Mouse (Mus musculus): ENCODE results near the gene Spata20.

Gene Spata20

DNA sequence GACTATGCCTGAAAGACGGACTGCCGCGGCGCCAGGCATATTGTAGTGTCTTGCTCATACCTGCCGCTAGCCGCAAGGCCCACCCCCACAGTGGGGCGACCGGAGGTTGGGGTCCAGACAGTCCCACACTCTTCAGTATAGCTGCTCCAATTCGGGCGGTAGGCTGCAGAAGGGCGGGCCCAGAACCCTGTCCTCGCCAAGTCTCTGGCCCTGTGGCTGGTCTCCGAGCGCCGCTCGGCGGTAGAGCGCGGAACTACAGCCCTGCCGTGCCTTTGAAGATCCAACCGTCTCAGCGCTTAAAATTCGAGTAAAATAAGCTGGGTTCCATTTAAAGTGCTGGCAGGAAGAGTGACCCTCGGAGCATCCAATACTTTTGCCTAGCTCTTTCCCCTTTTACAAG is at the start of gene Spata20:
Spata20 (minus strand) TSS at position 179 of the 400 bp plus-strand sequence.
- peak; percentile 22 to 58 for DNase-seq

DNA sequence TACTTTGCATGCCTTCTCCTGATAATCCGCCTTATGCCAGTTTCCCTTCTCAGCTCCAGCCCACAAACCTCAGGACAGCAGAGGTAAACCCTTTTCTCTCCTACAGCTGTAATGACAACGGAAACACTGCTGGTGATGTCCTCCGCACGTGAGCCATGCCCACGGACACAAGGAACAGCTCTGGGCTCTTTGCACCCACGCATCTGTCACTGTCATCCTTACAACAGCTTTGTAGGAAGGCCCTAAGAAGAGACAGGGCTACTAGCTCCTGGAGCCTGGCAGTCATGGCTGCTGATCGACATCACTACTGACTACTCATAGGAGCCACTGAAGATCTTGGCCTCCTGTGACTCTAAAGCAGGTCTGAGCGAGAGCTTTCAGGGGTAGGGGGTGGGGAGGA is 47.2 kb upstream of the Spata20 start:
- no peak for DNase-seq

DNA sequence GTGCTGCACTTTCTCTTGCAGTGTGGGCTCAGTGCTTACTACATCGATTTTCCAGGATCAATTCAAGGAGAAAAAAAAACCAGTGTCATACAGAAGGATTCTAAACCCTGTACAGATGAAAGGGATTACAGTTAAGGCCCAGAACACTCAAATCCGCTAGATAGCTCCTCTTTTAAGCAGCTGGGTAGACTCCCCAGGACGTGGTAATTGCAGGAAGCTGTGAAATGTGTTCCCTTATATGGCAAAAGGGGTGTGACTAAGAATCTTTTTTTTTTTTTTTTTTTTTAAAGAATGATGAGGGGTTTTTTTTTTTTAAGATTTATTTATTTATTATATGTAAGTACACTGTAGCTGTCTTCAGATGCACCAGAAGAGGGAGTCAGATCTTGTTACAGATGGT is 42.9 kb upstream of the Spata20 start:
- DNase-seq = no peak

DNA sequence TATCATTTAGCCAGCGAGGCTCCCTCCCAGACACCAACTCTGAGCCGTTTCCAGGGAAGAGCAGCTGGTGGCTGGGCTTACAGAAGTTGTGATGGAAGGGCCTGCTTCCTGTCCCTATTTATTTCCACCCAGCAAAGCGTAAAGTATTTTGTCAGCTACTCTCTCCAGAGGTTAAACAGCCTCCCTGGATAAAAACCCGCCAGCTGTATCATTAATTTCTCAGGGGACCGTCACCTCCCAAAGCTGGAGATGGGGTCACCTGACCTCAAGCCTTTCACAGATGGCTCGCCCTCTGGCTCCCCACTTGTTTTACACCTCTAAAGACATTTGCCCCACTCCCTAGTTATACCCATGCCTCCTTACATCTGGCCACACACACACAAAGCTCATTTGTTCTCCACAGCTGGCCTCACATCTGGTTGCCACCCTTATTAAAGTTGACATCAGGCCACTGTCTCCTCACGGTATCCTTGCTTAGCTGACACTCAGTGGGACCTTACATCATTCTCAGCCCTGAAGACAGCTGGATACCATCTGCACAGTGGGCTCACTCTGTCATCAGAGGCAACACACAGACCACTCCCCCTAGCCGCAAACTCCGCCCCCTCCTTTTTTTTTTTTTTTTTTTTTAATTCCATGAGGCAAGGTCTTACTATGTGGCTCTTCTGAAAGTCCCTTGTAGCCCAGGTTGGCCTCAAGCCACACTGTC is 40.3 kb upstream of the Spata20 start:
- DNase-seq = no peak

DNA sequence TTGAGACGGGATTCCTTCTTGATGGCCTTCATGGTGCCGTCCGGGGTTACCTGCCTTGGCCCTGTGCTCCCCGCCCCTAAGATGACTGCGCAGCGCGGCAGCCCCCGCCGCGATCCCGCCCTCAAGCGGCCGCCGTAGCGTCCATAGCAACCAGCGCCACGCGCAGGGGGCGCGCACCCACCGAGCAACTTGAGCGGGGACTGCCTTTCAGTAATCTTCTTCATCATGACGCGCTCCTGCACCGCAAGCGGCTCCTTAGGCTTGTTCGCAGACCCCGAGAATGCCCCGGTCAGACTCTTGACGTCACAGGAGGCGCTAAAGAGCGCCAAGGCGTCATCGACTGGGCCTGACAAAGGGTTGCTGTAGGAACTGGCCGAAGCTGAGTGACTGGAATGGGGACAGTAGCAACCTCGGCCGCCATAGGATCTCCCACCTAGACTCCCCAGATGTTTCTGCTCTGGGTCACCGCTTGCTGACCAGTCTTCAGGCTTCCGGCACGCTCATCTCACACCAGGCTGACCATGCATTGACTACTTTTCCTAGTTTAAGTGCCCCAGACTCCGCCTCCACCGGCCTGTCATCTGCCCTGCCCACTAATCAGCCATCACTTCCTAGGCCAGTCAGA is 35.4 kb upstream of the Spata20 start, which contains the start of gene Mycbpap:
Mycbpap (minus strand) TSS at position 524 of the 625 bp plus-strand sequence.
- peak in 1 of 2 experiments; percentile 43 for DNase-seq

DNA sequence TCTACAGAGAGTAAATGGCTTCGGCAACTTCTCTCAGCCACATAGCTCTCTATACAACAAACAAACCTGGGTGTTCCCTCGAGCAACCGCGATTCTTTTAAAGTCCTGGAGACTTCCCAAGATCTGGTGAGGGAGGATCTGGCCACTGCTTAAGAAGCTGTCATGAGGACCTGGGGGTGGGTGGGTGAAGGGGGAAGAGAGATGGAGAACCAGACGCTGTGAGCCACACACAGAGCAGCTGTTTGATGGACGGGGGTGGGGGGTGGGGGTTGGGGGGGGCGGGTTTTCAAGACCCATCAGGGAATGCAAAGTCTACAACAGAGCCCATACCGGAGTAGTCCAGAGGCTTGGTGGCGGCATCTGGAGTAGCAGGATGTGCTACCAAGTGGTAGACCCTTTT is 27.5 kb upstream of the Spata20 start:
- no peak for DNase-seq

DNA sequence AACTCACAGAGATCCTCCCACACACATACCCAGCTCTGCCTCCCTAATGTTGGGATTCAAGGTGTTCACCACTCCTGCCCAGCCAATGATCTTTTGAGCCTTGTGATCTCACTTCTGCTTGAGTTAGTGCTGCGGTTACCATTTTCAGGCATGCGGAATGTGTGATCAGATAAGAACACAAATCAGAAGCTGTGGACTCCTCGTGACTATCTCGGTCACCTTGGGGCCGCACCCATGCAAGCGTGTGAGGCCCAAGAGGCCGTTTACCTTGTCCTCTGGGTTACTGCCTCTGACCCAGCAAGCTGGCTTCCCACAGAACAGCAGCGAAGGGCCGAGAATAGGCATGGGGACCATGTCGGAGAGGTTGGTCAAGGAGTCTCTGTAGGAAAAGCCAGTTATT is 23.0 kb upstream of the Spata20 start:
- no peak for DNase-seq

DNA sequence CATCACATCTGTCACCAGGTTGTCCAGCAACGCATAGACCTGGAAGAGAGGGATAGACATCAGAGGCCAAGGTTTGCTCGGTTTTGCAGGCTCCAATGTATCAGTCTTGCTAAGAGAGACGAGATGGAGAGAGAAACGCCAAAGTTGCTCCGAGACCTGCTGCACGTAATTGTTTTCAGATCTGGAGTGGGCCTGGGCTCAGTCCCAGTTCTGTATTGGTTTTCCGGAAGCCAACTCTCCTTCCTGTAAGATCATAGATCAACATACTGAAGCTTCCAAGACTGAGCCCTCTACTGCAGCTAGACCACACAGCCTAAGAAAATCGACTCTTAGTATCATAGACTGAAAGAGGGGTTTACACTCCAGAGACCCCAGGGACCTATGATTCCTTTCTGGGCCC is 15.5 kb upstream of the Spata20 start:
- DNase-seq = no peak

DNA sequence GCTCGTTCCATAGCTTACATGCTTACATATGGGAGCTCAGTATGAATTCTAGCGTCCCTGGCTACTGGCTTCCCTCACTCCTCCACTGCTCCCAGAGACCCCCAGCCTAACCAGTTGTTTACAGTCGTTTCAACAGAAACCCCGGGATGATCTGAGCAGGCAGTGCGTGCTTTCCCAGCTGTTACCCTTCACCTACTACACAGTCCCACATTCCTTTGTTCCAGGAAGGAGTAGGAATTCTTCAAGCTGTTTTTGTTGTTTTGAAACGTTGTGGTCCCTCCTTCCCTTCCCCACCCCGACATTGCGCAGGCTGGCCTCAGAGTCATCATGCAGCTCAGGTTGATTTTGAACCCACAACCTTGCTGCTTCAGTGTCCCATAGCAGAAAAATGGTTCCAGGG is 14.4 kb upstream of the Spata20 start:
- DNase-seq = no peak

DNA sequence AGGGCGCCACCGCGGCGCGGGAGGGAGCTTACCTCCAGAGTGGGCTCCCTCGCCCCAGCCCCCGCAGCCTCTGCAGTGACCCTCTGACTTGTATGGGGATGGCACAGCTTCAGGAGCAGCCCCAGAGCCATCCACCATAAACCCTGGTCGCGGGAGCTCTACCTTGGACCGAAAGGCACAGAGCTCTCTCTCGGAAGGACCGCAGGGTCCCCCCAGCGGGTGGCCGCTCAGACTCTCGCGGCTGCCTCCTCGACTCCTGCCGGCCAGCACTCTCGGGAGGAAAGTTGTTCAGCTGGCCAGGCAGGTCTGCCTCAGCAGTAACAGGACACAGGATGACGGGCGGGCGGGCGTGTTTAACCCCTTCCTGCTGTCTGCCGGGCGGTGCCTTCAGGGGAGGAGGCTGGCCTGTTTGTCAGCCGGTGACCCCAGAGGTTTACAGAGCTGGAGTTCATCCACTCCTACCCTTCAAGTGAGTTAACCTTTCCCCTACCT is 13.7 kb upstream of the Spata20 start, which contains the start of gene Epn3:
Epn3 (minus strand) TSS at position 314 of the 492 bp plus-strand sequence.
- DNase-seq = no peak

DNA sequence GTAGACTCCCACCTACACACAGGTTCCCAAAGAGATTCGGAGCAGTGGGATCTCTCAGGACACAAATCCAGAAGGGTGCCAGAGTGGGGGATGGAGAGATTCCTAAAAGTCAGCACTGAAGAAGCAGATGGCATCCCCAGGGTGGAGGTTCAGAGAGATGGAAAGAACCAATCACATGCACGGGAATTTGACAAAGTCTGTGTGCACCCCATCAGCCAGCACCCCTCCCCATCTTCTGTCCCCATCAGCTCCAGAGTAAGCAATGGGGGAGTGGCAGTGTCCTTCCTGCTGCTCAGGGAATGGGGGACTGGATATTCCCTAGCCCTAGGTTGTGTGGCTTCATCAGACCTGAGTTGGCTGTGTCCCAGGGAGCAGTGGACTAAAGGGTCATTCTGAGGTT is 13.1 kb upstream of the Spata20 start:
- no peak for DNase-seq

DNA sequence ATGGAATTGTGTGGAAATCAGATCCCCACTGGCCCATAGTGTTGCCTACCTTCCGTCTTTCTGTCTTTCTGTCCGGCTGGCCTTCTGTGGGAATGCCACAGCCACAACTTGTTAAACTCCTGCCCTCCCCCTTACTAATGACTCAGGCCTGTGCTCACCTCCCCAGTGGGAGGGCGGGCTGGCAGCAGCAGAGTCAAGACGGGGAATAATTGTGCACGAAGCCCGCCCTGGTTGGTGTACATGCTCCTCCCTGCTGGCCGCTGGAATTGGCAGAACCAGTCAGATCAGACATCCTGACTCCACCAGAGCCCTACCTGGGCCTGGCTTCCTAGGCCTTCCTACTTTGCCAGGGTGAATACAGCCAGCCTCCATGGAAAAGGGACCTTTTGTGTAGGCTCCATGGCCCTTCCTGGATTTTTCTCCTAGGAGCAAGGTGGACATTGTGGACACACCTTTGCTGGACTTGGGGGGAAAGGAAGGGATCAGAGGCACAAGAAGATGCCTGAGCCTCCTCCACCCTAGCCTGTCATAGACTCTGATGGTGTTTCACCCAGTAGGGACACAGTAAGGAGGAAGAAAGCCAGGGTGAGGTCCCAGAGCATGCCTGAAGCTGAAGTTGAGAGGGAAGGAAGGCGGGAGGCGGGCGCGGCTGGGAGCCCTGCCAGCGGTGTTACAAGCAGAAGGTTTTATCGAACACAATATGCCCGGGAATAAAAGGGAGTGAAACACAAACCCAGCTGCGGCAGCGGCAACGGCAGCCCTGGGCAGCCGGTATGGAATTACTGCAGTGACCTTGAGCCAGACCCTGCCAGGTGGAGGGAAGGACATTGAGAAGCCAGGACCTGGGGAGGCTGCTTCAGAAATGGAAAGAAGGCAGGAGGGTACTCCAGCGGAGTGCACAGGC is 12.4 kb upstream of the Spata20 start:
- no peak for DNase-seq

DNA sequence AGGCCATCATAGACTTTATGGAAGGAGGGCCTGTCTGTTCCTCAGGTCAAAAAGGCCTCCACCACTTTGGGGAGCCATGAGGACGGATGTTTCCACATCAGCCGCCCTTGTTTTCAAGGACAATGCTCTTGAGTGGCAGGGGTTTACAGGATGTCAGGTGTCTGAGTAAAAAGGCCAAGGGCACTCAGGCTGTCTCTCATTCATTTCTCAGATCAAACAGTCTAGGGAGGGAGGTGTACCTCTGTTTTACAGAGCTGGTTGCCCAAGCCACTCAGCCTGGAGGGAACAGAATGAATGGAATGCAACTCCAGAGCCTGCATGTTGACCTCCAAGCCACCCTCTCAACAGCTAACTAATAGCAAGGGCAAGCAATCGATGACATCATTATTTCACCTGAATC is 9.4 kb upstream of the Spata20 start:
- DNase-seq = no peak

DNA sequence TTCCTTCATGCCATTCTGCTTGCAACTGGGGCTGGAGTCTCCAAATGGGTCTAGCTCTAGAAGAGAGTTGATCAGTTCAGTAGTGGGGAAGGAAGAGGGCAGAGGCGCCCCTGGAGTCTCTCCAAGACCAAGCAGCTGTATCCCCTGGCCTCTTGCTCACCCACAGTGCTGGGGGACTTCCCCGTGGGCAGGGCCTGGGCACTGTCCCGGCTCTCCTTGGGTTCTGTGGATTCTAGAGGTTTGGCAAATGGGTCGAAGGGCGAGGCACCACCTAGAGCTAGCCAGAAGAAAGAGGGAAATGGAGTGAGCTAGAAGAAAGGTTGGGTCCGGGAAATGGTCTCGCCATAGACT is 5.7 kb upstream of the Spata20 start:
- no peak for DNase-seq

DNA sequence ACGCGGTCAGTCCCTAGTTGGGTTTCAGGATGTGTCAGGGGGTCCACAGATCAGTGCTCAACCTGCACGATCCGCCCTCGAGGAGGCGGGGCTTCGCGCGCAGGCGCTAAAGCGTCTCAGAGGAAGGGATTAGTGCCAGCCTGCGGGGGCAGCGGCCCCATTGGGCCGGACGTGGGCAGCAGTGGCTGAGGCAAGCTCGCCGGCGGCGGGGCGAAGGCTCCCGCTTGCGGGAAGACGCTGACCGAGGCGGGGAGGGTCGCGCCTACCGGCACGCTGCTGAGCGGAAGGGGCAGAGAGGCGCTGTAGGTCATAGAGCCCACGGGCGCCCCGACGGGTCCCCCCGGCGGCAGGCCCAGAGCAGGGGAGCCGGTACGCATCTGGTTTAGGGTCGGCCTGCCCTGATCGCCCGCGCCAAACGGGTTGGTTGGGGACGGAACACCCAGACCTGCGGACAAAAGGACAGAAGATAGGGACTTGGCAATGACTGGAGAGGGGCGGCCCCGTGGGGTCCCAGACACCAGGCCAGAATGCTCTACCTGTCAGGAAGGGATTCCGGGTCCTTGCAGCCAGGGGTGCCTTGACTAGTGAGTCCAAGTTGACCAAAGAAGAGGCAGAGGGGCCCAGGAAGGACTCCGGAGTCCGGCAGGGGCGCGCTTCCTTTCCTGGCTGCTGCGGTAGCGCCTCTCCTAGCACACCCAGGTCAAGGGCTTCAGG is 5.2 kb upstream of the Spata20 start:
- no peak for DNase-seq

DNA sequence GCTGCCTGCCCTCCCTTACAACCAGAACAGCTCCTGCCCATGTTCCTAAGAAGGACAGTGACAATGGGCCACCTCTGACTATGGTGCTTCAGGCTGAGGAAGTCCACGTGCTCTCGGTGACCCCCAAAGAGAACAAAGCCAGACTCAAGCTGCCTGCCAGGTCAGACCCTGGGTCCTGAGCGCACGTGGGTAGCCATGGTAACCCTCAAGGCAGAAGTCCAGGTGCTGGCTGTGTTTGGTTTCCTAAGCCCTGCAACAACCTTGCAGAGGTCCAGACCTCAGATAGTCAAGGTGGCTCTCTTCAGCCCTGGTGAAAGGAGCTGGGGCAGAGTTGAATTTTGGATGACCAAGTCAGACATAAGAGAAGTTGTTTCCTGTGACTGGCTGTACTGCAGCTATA is 3.8 kb upstream of the Spata20 start:
- DNase-seq = no peak

DNA sequence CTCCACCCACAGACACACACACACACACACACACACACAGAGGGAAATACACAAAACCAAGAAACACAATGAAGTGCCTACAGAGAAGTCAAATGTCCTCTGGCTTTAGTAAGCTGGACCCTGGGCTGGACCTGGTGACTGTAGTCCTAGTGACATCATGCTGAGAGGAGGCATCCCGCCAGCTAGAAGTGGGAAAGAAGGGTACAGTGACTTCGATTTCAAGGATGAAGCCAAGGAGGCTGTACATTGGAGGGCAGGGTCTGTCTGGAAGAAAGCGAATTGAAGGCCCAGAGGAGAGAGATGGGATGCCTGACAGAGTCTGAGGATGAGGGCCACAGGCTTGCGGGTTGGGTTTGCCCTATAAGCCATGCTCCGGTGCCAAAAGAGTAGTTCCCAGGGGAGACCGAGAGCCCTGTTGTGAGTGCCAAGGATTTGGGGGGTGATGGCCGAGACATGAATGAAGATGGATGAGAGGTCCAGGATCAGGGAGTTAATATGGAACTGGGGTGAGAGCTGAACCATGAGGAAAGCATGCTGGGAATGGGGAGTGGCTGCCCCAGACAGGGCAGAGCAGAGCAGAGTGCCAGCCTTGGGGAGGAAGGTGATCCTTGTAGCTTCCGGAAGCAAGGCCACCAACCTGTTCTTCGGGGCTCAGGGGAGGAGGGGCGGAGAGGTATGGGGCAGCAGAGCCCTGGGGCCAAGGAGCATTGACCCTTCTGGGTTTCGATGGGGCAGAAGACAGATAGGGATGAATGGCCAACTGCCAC is 3.0 kb upstream of the Spata20 start:
- DNase-seq = no peak

DNA sequence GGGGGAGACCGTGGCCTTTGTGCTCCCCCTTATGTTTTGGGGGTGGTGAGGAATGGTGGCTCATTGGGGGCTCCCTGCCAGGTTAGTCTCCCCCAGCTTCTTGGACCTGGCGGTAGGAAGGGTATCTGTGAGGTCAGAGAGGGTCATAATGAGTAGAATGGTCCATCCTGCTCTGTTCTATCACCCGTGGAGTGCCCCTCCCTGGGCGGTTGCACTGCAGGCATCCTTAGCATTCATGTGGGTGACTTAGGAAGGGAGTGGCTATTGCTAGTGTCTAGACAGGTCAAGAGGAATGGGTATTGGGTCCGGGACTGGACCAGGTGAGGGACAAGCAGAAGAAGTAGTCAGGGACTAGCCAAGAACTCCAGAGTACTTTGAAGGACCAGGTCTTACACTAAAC is 756 bp downstream of the Spata20 start:
- no peak for DNase-seq

DNA sequence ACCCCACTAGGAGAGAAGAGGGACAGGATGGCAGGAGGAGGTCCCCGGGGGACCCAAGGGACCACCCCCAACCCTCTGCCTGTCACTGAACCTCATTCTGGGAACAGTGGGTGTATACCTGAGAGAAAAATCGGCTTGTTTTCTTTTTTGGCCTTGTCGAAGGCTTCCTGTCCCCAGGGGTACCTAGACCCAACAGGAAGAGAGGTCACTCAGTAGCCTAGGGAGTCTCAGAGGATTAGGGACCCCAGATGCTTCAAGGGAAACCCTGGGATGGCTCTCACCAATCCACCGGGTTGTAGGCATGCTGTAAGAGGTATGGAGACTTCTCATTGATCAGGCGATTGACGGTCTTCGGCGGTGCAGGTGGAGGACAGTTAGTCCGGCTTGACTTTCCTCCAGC is 1.3 kb downstream of the Spata20 start:
- no peak for DNase-seq

DNA sequence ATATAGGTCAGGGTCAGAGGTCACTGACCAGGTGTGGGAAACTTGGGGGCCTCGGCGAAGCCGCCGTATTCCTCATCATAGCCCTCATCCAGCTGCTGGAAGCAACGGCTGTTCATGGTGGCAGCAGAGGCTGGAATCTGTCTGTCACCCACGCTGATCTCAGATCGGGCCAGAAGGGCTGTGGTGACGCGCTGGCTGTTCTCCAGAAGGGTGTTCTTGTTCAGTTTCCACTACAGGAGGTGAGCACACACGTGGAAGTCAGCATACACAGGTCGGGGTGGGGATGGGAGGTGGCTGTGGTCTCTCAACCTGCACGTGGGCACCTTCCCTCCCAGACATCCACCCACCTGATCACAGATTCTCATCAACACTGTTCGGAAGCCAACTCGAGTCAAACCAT is 2.1 kb downstream of the Spata20 start:
- no peak for DNase-seq

DNA sequence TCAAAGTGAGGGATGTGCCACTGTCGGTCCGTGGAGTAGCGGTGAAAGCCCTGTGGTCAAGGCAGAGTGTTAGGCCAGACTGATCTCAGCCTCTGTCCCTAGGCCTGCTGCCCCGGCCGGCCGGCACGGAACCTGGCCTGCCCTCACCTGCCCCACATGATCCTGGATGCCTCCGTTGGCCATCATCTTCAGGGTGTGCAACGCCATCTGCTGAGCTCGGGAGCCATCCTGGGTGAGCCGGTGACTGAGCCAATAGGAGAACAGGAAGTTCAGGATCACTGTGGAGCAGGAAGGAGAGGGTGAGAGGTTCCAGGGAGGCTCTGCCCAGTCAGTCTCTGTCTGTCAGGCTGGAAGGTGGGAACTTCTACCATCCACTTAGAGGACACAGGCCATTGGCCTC is 2.5 kb downstream of the Spata20 start:
- DNase-seq = no peak

DNA sequence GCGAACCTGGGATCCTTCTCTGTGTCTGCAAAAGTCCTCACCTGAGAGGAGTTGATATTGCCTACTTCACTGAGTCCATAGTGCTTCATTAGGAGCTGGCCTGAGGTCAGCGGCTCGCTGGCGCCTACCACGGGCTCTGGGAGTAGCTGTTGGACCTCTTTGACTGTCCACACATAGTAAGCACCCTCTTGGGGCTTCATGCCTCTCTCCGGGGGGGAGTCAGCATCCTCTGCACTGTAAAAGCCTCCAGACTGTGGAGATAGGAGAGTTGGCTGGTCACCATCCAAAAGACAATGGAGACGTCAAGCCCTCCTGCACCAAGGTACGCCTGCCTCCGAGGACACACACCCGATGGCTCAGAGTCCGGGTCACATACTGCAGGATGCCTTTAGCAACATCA is 3.2 kb downstream of the Spata20 start:
- DNase-seq = no peak
